Mouse (Mus musculus) midbrain, postnatal 0 days (tissue): ENCODE measurements at regions not wholly inside any gene's neighbourhood (a gene's known extent, or its start where the extent isn't known, plus 50 kb on each side); places are given as distances from the start of the nearest gene placed in this dataset.
A peak's percentile ranks its signal among the peaks of the same experiment; 100 is the strongest.

Source experiments
- ATAC-seq: fragments of 200-750 bp; cut with Nextera tagmentation; 2 replicates; pipeline ENCODE4 v1.8.0; 2017; ENCODE audit warnings: moderate number of reproducible peaks, mild to moderate bottlenecking, moderate TSS enrichment, moderate library complexity; ENCODE audit not compliant: low FRiP score
- DNase-seq: peaks from one replicate; pipeline ENCODE4 v3.0.0-alpha.2; 2015; ENCODE audit warnings: low spot score
- H3K27ac ChIP-seq: fragments of 300-500 bp; sonication (generic); 2 replicates; pipeline ENCODE4 v1.5.1; 2014; ENCODE audit warnings: low read depth, mild to moderate bottlenecking, low read length, mixed read lengths
- H3K27me3 ChIP-seq: fragments of 300-500 bp; sonication (generic); 2 replicates; pipeline ENCODE4 v1.6.1; 2014; ENCODE audit warnings: low read length, control low read depth, mixed read lengths; ENCODE audit not compliant: insufficient read depth
- H3K36me3 ChIP-seq: fragments of 300-500 bp; sonication (generic); 2 replicates; pipeline ENCODE4 v1.6.1; 2014; ENCODE audit warnings: low read length, control low read depth, mixed read lengths; ENCODE audit not compliant: insufficient read depth
- H3K4me1 ChIP-seq: fragments of 300-500 bp; sonication (generic); 2 replicates; pipeline ENCODE4 v1.6.1; 2014; ENCODE audit warnings: mild to moderate bottlenecking, control low read depth, antibody characterized with exemption, low read length, mixed read lengths; ENCODE audit not compliant: insufficient read depth
- H3K4me2 ChIP-seq: fragments of 300-500 bp; sonication (generic); 2 replicates; pipeline ENCODE4 v1.6.1; 2014; ENCODE audit warnings: low read depth, mild to moderate bottlenecking, low read length, mixed read lengths; ENCODE audit not compliant: poor library complexity, severe bottlenecking
- H3K4me3 ChIP-seq: fragments of 300-500 bp; sonication (generic); 2 replicates; pipeline ENCODE4 v1.5.1; 2014; ENCODE audit warnings: low read depth, mild to moderate bottlenecking, low read length, moderate library complexity
- H3K9ac ChIP-seq: fragments of 300-500 bp; sonication (generic); replicated peaks from 2 replicates; pipeline ENCODE4 v1.6.1; 2014; ENCODE audit warnings: mild to moderate bottlenecking, low read length, moderate library complexity, mixed read lengths; ENCODE audit not compliant: poor library complexity, severe bottlenecking
- H3K9me3 ChIP-seq: fragments of 300-500 bp; sonication (generic); 2 replicates; pipeline ENCODE4 v1.6.1; 2016; ENCODE audit warnings: low read length, control low read depth
- CTCF ChIP-seq: IDR thresholded peaks from 2 replicates; pipeline ENCODE4 v1.5.1; 2016; ENCODE audit warnings: antibody characterized with exemption, mild to moderate bottlenecking
- WGBS: fragments of 180-500 bp; shearing (Covaris S2); extraction: QIAGEN DNeasy Blood & Tissue Kit; methylation state at CpG from one replicate; pipeline ENCODE4 v1.1.7; 2014; 5-methylcytosine and 5-hydroxymethylcytosine counted together

GRCm38 (mm10) chr1:18599864-18600263 lies 334.9 kb upstream of the Defb41 start:
- H3K4me1 ChIP-seq = no peaks in the 10 kb centered on the region
- H3K4me3 ChIP-seq = no peak overlapping the region
- TF ChIP-seq CTCF = no peak
- DNase-seq = no peak
- no peak overlapping the region for H3K4me2 ChIP-seq
- ATAC-seq = no peak
- H3K9me3 ChIP-seq = no peaks in the 10 kb centered on the region
- WGBS = 64% methylated on average over 1 of the region's 1 CpGs
- no peaks in the 10 kb centered on the region for H3K36me3 ChIP-seq
- no peaks in the 10 kb centered on the region for H3K27me3 ChIP-seq
- no peak overlapping the region for H3K9ac ChIP-seq
- no peak overlapping the region for H3K27ac ChIP-seq

DNA sequence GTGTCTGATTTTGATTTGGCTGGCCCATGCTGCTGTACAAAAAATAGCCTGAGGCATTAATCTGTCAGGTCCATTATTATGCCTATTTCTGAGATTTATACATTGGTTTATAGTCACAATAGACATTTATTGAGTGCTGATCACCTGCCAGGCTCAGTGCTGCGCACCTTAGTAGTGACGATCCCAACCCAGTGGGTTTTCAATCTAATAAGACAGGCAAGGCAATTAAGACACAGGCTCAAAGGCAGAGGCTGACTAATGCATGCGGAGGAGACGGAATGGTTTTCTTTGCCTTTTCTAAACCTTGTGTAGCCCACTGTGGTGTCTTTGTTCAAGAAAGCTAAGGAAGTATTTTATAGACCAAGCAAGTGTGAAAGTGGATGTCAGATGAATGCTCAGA lies 334.0 kb upstream of the Defb41 start:
- DNase-seq (peak; percentile 1), ATAC-seq (no peak)
- Histone ChIP-seq H3K36me3 (no peaks in the 10 kb centered on the region), H3K27me3 (no peaks in the 10 kb centered on the region), H3K4me1 (no peaks in the 10 kb centered on the region), H3K9ac (no peak overlapping the region), H3K27ac (no peak overlapping the region), H3K4me2 (no peak overlapping the region), H3K9me3 (no peaks in the 10 kb centered on the region), H3K4me3 (no peak overlapping the region)
- WGBS = 31% methylated on average over 4 of the region's 4 CpGs
- no peak for TF ChIP-seq CTCF

- peak; percentile 23; the same call in 1 of the 2 replicates for ATAC-seq
- Histone ChIP-seq H3K9ac (no peak overlapping the region), H3K4me1 (no peaks in the 10 kb centered on the region), H3K36me3 (no peaks in the 10 kb centered on the region), H3K27me3 (no peaks in the 10 kb centered on the region), H3K9me3 (no peaks in the 10 kb centered on the region), H3K4me3 (no peak overlapping the region), H3K27ac (no peak overlapping the region), H3K4me2 (no peak overlapping the region)
- 46% methylated on average over 6 of the region's 6 CpGs for WGBS
- TF ChIP-seq CTCF = no peak
- DNase-seq = no peak
Measured at GRCm38 (mm10) chr1:18583358-18584128, 318.6 kb upstream of the Defb41 start.

DNA sequence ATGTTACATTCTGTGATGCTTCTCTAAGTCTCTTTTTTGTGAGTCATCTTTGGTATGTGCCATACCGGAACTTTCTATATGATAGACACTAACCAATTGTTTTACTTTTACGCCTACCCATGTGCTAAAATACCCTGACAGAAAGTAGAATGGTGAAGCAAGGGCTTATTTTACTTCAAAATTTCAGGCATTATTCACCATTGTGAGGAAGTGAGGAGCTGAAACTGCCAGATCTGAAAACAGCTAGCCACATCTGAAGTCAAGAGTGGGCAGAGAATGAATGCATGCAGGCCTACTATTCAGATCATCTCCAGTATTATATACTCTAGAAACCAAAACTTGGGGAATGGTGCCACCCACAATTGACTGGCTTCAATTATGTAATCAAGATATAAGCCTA lies 313.7 kb upstream of the Defb41 start:
- DNase-seq (no peak), ATAC-seq (no peak)
- no peak overlapping the region for H3K4me2 ChIP-seq
- no peak overlapping the region for H3K4me3 ChIP-seq
- TF ChIP-seq CTCF = no peak
- H3K27me3 ChIP-seq = no peaks in the 10 kb centered on the region
- H3K27ac ChIP-seq = no peak overlapping the region
- 95% methylated on average over 2 of the region's 2 CpGs for whole genome bisulfite sequencing
- H3K36me3 ChIP-seq = no peaks in the 10 kb centered on the region
- no peaks in the 10 kb centered on the region for H3K4me1 ChIP-seq
- no peak overlapping the region for H3K9ac ChIP-seq
- no peaks in the 10 kb centered on the region for H3K9me3 ChIP-seq

DNA sequence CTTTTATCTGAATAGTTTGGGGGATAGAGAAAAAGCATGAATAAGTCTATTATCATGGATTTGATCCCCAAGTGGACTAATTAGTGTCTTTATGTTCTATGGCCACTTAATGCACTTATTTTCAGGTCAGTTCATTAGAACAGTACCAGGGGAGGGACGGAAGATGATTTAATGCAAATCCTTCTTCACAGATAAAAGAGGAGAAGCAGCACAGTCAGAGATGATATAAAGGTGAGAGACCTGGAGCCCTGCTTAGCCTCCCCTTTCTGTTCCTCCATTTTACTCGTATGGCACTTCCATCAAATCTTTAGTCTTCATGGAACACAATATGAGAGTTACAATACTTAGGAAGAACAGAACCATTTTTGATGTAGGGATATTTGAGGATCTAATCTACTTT lies 302.1 kb upstream of the Defb41 start:
- WGBS = 24% methylated on average over 2 of the region's 2 CpGs
- TF ChIP-seq CTCF = no peak
- no peak overlapping the region for H3K27ac ChIP-seq
- H3K4me2 ChIP-seq = no peak overlapping the region
- no peak overlapping the region for H3K9ac ChIP-seq
- no peak overlapping the region for H3K4me3 ChIP-seq
- DNase-seq (no peak), ATAC-seq (no peak)
- H3K4me1 ChIP-seq = no peaks in the 10 kb centered on the region
- H3K9me3 ChIP-seq = no peaks in the 10 kb centered on the region
- no peaks in the 10 kb centered on the region for H3K27me3 ChIP-seq
- H3K36me3 ChIP-seq = no peaks in the 10 kb centered on the region

- no peaks in the 10 kb centered on the region for H3K36me3 ChIP-seq
- TF ChIP-seq CTCF = no peak
- no peaks in the 10 kb centered on the region for H3K9me3 ChIP-seq
- ATAC-seq (no peak), DNase-seq (no peak)
- no peak overlapping the region for H3K27ac ChIP-seq
- H3K27me3 ChIP-seq = no peaks in the 10 kb centered on the region
- H3K4me2 ChIP-seq = no peak overlapping the region
- WGBS = 74% methylated on average over 2 of the region's 2 CpGs
- no peaks in the 10 kb centered on the region for H3K4me1 ChIP-seq
- no peak overlapping the region for H3K9ac ChIP-seq
- no peak overlapping the region for H3K4me3 ChIP-seq
Measured at GRCm38 (mm10) chr1:18551211-18551610, 286.3 kb upstream of the Defb41 start.
